Mouse (Mus musculus) intestine, embryonic 16.5 days (tissue): ENCODE data around the gene Fut2. TPM values are rescaled to one million over a fixed set of nuclear protein-coding genes. Genes with fewer than 3 reads are reported as not detected.

Experiments
- ATAC-seq: fragments of 200-750 bp; cut with Nextera tagmentation; 2 replicates; pipeline ENCODE4 v1.8.0; 2017; ENCODE audit warnings: moderate TSS enrichment, moderate library complexity
- H3K27ac ChIP-seq: fragments of 300-500 bp; sonication (generic); 2 replicates; pipeline ENCODE4 v1.5.1; 2014; ENCODE audit warnings: mild to moderate bottlenecking, low read length
- H3K27me3 ChIP-seq: fragments of 300-500 bp; sonication (generic); replicated peaks from 2 replicates; pipeline ENCODE4 v1.6.1; 2014; ENCODE audit warnings: low read length, control low read depth, mixed read lengths; ENCODE audit not compliant: control insufficient read depth, insufficient read depth
- H3K36me3 ChIP-seq: fragments of 300-500 bp; sonication (generic); 2 replicates; pipeline ENCODE4 v1.6.1; 2014; ENCODE audit warnings: low read length, control low read depth; ENCODE audit not compliant: control insufficient read depth, insufficient read depth
- H3K4me1 ChIP-seq: fragments of 300-500 bp; sonication (generic); 2 replicates; pipeline ENCODE4 v1.6.1; 2014; ENCODE audit warnings: low read length, control low read depth, mixed read lengths; ENCODE audit not compliant: control insufficient read depth, insufficient read depth
- H3K4me2 ChIP-seq: fragments of 300-500 bp; sonication (generic); 2 replicates; pipeline ENCODE4 v1.6.1; 2014; ENCODE audit warnings: low read depth, low read length, control low read depth
- H3K4me3 ChIP-seq: fragments of 300-500 bp; sonication (generic); 2 replicates; pipeline ENCODE4 v1.5.1; 2014; ENCODE audit warnings: mild to moderate bottlenecking, low read length
- H3K9ac ChIP-seq: fragments of 300-500 bp; sonication (generic); 2 replicates; pipeline ENCODE4 v1.6.1; 2014; ENCODE audit warnings: low read depth, low read length
- H3K9me3 ChIP-seq: fragments of 300-500 bp; sonication (generic); 2 replicates; pipeline ENCODE4 v1.6.1; 2016; ENCODE audit warnings: low read length, control low read depth; ENCODE audit not compliant: control insufficient read depth
- WGBS: fragments of 180-500 bp; shearing (Covaris S2); extraction: QIAGEN DNeasy Blood & Tissue Kit; methylation state at CpG from one replicate; pipeline ENCODE4 v1.1.7; 2014; 5-methylcytosine and 5-hydroxymethylcytosine counted together
- polyA plus RNA-seq: library from polyadenylated mRNA; unstranded; fragments of >200 nt; fragmentation: Nextera tagmentation; extraction: Ambion mirVana; gene quantifications from 2 replicates; pipeline ENCODE4 v1.2.1, GENCODE M21; 2015

Gene Fut2
- polyA plus RNA-seq, 1 experiment from 2014 or later = 21.7 TPM

- H3K4me1 ChIP-seq = peaks cover 34% of the 10 kb centered on the region
- peak overlapping the region; percentile 69 for H3K4me2 ChIP-seq
- H3K27me3 ChIP-seq = no peaks in the 10 kb centered on the region
- 4% methylated on average over 28 of the region's 28 CpGs for WGBS
- H3K27ac ChIP-seq = peak overlapping the region; percentile 70
- no peaks in the 10 kb centered on the region for H3K9me3 ChIP-seq
- no peaks in the 10 kb centered on the region for H3K36me3 ChIP-seq
- peak overlapping the region; percentile 40 for H3K4me3 ChIP-seq
- peak; percentile 91 for ATAC-seq
- peak overlapping the region; percentile 71 for H3K9ac ChIP-seq
These were observed 22.6 kb downstream of the Fut2 start for GRCm38 (mm10) chr7:45643441-45644178.

DNA sequence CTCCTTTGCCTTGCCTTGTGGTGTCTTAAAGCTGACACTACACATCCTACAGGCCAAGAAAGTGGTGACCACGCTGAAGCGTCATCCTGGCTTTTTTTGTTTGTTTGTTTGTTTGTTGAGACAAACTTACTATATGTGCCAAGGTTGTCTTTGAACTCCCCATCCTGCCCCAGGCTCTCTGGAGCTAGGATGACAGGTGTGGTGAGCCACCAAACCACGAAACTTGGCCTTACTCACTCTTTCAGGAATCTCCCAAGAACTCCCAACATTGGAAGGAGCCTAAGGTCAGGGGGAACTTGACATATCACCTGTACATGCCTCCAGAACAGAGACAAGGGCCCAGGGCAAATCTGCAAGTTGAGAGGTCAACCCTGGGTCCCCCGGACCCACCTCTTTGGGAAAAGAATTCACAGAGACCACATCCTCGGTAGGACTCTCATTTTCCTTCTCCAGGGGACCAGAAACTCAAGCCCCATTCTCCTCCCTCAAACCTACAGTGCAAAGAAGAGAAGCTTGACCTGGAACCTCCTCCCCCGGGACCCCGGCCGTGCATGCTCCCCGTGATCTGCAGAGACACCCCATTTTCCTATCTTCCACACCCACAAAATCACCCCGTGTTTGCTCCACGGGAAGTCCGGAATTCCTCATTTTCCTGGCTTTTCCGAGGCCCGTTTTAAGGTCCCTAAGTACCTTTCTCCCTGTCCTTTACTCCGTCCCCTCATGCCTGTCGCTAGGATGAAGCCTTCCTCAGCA lies 23.5 kb downstream of the Fut2 start:
- H3K9ac ChIP-seq = peak overlapping the region; percentile 71
- ATAC-seq = no peak
- peak overlapping the region; percentile 69 for H3K4me2 ChIP-seq
- peak overlapping the region; percentile 40 for H3K4me3 ChIP-seq
- H3K27me3 ChIP-seq = no peaks in the 10 kb centered on the region
- peaks cover 34% of the 10 kb centered on the region for H3K4me1 ChIP-seq
- H3K36me3 ChIP-seq = no peaks in the 10 kb centered on the region
- WGBS = 38% methylated on average over 16 of the region's 16 CpGs
- no peaks in the 10 kb centered on the region for H3K9me3 ChIP-seq
- H3K27ac ChIP-seq = peak overlapping the region; percentile 62

GRCm38 (mm10) chr7:45642083-45642482 lies 24.1 kb downstream of the Fut2 start:
- peak overlapping the region; percentile 71 for H3K9ac ChIP-seq

DNA sequence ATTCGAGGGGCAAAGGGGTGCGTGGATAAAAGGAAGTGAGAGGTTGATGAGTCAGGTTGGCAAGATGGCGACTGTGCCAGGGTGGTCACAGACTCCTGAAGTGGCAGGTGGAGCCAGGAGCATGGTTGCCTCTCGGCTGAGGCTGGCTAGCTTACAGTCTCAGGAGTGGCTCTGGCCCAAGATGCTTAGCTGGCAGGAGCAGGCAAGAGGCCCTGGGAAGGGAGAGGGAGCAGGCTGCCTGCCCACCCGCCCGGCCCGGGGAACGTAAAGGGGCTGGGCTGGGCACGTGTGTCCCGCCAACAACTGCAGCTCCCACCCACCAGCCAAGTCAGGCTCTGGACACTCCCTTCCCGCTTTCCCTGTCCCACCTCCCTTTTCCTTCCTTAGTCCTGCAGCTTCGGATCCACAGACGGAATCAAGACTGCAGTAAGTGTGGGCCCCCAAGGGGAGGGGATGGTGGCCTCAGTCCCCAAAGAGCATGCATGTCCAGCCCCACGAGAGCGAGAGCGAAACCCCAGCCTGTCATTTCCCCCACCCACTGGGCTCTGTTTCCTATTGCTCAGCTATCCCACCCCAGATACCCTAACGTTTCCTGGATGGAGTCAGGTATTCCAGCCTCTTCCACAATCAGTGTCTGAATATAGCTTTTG lies 24.7 kb downstream of the Fut2 start:
- Histone ChIP-seq H3K27me3 (no peaks in the 10 kb centered on the region), H3K9ac (peak overlapping the region; percentile 71), H3K4me3 (peak overlapping the region; percentile 28), H3K27ac (peak overlapping the region; percentile 36), H3K9me3 (no peaks in the 10 kb centered on the region), H3K4me2 (peak overlapping the region; percentile 69), H3K4me1 (peaks cover 34% of the 10 kb centered on the region), H3K36me3 (no peaks in the 10 kb centered on the region; the same call in 1 of the 2 replicates)
- ATAC-seq = no peak
- 45% methylated on average over 17 of the region's 17 CpGs for WGBS

More at GRCm38 (mm10) chr7:45642083-45642482, 24.1 kb downstream of the Fut2 start:
- Histone ChIP-seq H3K27ac (peak overlapping the region; percentile 36), H3K36me3 (no peaks in the 10 kb centered on the region), H3K4me1 (peaks cover 34% of the 10 kb centered on the region), H3K4me2 (peak overlapping the region; percentile 69), H3K27me3 (no peaks in the 10 kb centered on the region), H3K9me3 (no peaks in the 10 kb centered on the region), H3K4me3 (peak overlapping the region; percentile 28)
- ATAC-seq = no peak
- WGBS = 78% methylated on average over 5 of the region's 5 CpGs

- H3K9me3 ChIP-seq = no peaks in the 10 kb centered on the region
- WGBS = 82% methylated on average over 19 of the region's 19 CpGs
- H3K36me3 ChIP-seq = no peaks in the 10 kb centered on the region; the same call in 1 of the 2 replicates
- H3K4me1 ChIP-seq = peaks cover 36% of the 10 kb centered on the region
- no peak overlapping the region for H3K9ac ChIP-seq
- H3K27ac ChIP-seq = no peak overlapping the region
- H3K4me2 ChIP-seq = no peak overlapping the region
- no peaks in the 10 kb centered on the region for H3K27me3 ChIP-seq
- ATAC-seq = no peak
- H3K4me3 ChIP-seq = no peak overlapping the region
These were observed 25.8 kb downstream of the Fut2 start for GRCm38 (mm10) chr7:45640191-45640957.

- Histone ChIP-seq H3K36me3 (no peaks in the 10 kb centered on the region; the same call in 1 of the 2 replicates), H3K27ac (no peak within 1 kb of the TSS), H3K27me3 (no peaks in the 10 kb centered on the region), H3K4me2 (no peak within 1 kb of the TSS), H3K9ac (no peak within 1 kb of the TSS), H3K9me3 (no peaks in the 10 kb centered on the region), H3K4me1 (peaks cover 36% of the 10 kb centered on the region), H3K4me3 (no peak within 1 kb of the TSS)
- WGBS = 28% methylated on average over 19 of the region's 19 CpGs
- ATAC-seq = no peak
These were observed 26.6 kb downstream of the Fut2 start, which contains the start of gene Mamstr for GRCm38 (mm10) chr7:45639561-45640027. TSS of gene Mamstr (plus strand) at chr7:45639977.

DNA sequence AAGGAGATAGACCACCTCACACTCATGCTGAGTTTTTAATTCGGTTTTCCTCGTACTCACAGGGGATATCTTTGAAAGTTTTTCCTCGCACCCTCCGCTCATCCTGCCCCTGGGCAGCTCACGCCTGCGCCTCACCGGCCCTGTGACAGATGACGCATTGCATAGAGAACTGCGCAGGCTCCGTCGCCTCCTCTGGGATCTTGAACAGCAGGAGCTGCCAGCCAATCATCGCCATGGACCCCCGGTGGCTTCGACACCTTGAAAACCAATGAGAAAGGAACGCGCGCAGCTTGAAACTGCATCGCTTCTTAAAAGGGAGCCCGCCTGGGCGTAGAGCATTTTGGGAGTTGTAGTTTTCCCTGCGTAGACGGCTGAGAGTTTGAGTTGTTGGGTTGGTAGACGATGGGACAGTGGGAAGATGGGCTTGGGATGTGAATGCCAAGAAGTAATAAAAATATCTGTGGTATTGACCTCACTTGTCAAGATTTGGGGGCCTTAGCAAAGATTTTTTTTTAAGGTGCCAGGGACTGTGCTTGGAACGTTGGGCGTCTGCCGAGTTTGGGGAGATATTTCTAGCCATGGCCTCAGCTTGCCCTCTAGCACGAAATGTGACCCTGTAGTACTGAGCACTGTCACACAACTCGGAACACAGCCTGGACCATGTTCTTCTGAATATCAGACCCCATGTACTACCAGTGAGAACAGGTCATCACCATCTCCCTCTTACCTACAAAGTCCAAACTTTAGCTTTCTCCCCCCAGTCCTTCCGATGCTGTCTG lies 27.4 kb downstream of the Fut2 start:
- no peaks in the 10 kb centered on the region for H3K9me3 ChIP-seq
- peak; percentile 81 for ATAC-seq
- WGBS = 29% methylated on average over 29 of the region's 29 CpGs
- no peak overlapping the region for H3K27ac ChIP-seq
- H3K4me1 ChIP-seq = peaks cover 28% of the 10 kb centered on the region
- peak overlapping the region; percentile 47 for H3K4me2 ChIP-seq
- H3K36me3 ChIP-seq = no peaks in the 10 kb centered on the region; the same call in 1 of the 2 replicates
- H3K9ac ChIP-seq = peak overlapping the region; percentile 46; the same call in 1 of the 2 replicates
- H3K4me3 ChIP-seq = peak overlapping the region; percentile 13
- no peaks in the 10 kb centered on the region for H3K27me3 ChIP-seq

DNA sequence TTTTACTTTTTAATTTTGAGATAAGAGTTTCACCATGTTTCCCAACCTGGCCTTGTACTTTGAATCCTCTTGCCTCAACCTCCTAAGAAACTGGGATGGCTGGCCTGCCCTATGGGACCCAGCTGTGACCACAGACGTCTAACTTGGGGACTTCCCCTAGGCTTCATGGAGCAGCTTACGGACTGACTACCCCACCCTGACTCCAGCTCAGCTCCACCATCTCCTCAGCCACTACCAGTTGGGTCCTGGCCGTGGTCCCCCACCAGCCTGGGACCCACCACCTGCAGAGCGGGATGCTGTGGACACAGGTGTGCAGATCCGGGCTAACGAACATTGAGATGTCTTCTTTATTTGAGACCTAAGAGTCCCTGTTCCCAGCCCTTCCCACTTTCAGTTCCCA lies 28.5 kb downstream of the Fut2 start:
- Histone ChIP-seq H3K27me3 (no peaks in the 10 kb centered on the region), H3K4me2 (no peak overlapping the region), H3K36me3 (no peaks in the 10 kb centered on the region; the same call in 1 of the 2 replicates), H3K9ac (no peak overlapping the region), H3K4me3 (no peak overlapping the region), H3K9me3 (no peaks in the 10 kb centered on the region), H3K27ac (no peak overlapping the region), H3K4me1 (peaks cover 28% of the 10 kb centered on the region)
- no peak for ATAC-seq
- 90% methylated on average over 6 of the region's 6 CpGs for WGBS
